Mouse (Mus musculus) thymus, adult 18-20 months (tissue): ENCODE measurements around the gene Abca13.
"Not testable (repeated sequence)": the region's sequence is repeated elsewhere in the genome, so short reads cannot be mapped to it uniquely, and the experiment has no call there.

Source experiments
- DNase-seq, 2 experiments: peaks; one replicate each; pipeline ENCODE4 v3.0.0; 2022; ENCODE audit warnings: mixed read lengths in 2 of 2

Gene Abca13

DNA sequence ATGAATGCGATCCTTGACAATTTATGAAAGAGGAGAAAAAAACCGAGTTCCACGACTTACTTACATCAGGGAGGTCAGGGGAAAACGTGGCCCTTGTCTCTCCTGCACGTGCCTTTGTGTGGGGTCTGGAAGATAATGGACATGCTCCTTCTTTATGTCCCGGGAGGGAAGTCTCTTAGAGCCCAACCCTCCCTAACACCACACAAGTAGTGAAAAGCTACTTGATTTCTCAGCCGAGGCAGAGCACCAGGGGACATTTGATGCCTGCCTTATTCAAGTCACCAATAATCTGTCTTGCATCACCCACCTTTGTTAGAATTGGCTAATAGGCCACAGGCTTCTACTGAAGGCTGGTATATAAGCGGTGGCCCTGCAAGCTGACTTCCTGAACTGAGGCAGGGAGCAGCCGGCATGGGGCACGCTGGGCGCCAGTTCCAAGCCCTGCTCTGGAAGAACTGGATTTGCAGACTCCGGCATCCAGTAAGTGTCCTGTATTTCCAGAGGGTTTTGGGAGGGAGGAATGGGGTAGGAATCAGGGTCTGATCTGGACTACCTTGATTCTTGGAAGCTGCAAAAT is at the start of gene Abca13:
Abca13 (plus strand) TSS at position 388 of the 577 bp plus-strand sequence.
- DNase-seq, result no peak

DNA sequence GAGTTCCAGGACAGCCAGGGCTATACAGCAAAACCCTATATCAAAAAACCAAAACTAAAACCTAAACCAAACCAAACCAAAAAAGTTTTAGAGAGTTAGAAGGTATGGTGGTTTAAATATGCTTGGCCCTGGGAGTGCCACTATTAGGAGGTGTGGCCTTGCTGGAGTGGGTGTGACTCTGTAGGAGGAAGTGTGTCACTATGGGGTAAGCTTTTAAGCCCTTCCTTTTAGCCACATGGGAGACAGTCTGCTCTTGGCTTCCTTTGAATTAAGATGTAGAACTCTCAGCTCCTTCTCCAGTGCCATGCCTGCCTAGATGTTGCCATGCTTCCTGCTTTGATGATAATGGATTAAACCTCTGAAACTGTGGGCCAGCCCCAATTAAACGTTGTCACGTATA is 46.6 kb upstream of the Abca13 start:
- DNase-seq, result no peak

DNA sequence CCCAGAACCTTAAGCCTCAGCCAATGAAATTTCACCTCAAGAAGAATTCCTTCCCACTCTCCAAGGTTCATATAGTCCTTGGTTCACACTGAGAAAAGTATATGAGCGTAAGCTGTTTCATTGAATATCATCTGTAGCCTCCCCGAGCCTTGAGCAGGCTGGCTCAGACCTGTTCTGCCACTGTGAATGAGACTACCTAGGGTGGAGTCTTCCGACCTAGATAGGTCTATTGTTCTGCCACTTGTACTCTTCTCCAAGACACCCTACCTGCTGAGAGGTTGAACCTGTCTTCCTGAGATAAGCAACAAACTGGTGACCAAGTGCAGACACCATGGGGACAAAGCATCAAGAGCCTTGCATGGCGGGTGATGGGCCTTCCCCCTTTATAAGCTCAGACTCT is 45.6 kb upstream of the Abca13 start:
- no peak for DNase-seq

DNA sequence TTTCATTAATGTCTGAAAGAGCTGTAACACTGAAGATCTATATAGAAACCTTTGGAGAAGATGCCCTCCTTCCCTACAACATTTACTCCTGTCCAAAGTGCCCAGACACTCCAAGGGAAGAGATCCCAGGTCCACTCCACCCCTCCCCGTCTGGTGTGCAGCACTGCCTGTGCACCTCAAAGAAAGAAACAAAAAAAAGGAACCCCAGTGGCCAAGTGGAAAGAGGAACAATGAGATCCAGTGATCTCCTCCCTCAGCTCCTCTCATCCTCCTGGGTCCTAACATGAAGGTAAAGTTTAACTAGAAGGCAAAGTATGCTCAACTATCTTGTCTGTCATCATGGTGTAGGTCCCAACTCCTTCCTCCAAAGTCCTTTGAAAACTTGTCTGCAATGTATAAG is 45.1 kb upstream of the Abca13 start:
- DNase-seq, result no peak

DNA sequence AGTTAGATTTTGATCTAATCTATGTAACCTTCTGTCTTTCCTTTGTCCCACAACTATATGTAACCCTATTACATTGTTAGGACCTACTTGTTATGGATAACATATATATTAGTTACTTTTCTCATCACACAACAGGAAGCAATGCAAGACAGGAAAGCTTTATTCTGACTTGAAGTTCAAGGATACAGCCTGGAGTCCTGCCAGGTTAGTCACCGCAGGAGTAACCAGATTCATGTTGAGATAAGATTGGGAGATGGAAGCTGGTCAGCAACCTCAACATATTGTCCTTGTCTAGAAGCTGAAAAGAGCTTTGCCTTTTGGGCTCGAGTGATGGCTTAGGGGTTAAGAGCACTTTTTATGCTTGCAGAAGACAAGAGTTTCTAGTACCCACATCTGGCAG is 43.5 kb upstream of the Abca13 start:
- no peak for DNase-seq

DNA sequence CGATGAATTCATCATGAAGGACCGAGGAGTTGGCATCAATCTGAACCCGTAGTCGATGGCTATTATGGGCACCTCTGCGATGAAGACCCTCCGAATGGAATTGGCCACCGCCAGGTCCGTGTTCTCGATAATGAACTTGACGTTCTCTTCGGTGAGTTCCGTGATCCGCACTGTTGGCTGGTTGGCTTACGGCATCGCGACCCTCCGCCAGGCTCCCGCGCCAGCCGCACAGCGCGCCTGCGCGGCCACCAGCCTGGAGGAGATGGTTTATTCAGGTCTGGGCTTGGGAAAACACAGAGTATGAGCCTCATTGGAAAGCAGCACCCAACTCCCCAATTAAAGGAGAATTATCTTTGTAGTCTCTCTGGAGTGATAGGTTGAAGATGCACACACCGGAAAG is 41.3 kb upstream of the Abca13 start:
- DNase-seq, result not testable (repeated sequence)

DNA sequence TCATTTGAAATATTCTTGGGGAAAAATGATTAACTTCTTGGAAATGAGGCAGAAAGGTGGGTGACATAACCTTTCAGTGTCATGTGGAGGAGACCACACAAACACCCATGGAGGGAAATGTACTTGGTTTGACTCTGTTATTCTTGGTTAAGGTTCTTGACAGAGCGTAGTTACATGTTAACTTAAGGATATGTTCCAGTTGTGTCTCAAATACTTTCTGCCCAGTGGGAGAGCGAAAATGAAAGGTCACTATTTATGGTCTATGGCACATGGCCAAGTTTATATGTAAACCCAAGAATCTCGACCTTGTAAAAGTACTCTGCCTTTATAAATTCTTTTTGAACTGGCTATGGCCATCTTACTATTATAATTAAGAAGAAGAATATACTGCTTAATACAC is 31.8 kb upstream of the Abca13 start:
- DNase-seq, result no peak

DNA sequence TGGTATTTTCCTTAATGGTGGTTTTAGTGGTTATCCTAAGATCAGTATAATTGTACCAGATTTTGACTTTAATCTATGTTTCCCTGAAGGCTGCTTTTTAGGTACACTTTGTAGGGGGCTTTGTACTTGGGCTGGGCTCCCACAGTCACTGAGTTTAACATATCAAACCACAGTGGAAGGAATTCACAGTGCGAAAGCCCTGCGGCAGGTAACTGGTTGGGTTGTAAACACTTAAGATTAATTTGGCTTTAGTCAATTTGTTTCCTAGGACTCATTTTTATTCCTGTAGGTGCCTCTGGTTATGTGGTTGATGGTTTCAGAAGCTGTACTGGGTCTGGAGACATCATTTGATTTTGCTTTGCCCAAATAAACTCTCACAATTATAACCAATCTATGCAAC is 24.4 kb upstream of the Abca13 start:
- DNase-seq, result no peak

DNA sequence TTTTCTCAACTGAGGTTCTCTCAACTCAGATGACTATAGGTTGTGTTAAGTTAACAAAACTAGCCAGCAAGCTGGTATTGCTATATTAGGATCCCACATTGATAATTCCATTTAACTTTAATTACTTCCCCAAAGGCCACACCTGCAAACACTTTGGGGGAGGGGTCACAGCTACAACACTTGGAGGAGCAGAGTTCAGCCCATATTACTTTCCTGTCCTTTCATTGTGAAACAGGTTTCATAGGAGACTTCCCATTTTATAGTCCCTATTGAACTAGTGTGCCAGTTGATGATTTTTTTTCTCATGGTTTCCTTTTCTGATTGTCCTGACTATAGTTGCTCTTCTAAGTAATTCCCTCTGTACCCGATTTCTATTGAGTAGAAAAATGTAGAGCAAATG is 10.3 kb upstream of the Abca13 start:
- DNase-seq, result no peak

DNA sequence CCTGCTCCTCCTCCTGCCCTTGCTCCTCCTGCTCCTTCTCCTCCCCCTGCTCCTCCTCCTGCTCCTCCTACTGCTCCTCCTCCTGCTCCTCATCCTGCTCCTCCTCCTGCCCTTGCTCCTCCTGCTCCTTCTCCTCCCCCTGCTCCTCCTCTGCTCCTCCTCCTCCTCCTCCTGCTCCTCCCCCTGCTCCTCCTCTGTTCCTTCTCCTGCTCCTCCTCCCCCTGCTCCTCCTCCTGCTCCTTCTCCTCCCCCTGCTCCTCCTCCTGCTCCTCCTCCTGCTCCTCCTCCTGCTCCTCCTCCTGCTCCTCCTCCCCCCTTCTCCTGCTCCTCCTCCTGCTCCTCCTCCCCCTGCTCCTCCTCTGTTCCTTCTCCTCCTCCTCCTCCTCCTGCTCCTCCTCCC is 2.3 kb upstream of the Abca13 start:
- DNase-seq, result not testable (repeated sequence)

DNA sequence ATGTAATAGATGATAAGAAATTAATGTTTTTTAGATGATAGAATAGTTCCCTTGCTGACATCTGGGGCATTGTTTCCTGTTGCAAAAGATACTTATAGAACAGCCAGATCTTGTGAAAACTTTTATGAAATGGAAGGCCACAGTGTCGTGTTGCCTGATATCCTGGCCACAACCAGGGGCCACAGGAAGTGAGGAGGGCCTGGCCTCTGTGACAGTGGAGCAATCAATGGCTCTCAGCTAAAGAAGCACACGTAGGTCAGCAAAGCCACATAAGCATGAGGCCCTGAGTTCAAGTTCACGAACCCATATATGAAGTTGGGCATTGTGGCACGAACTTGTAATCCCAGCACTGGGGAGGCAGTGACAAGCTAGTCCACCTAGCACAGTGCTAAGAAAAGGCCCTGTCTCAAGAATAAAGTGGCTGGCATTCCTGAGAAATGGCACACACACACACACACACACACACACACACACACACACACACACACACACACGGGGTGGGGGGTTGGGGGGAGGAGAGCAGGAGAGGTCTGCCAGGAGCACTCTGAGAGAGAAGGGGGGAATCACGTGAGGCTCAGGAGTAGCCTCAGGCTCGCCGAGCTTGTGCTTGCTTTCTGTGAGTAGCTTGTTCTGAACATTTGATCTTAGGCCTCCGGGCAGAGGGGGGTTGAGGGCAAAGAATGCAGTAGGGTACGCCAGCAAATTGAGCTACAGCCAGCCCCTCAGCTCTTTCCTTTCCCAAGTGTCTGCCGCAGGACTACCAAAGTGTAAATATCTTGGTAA is 779 bp upstream of the Abca13 start:
- no peak for DNase-seq

DNA sequence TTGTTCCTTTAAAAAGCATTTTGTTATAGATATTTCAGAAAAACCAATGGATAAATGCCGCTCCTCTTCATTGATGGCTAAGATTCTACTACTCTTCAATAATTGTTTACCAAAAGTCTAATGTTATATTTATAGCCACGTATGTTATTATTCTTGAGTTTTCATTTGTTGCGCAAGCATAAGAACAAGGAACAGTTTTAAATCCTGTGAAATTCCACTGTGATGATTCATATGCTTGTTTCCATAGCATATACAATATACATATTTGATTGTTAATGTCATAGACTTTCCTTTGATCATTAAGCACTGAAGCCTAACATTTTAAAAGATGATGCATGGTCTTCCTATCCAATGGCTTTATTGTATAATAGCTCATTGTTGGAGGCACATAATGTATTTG is 3.1 kb downstream of the Abca13 start:
- DNase-seq, result no peak

DNA sequence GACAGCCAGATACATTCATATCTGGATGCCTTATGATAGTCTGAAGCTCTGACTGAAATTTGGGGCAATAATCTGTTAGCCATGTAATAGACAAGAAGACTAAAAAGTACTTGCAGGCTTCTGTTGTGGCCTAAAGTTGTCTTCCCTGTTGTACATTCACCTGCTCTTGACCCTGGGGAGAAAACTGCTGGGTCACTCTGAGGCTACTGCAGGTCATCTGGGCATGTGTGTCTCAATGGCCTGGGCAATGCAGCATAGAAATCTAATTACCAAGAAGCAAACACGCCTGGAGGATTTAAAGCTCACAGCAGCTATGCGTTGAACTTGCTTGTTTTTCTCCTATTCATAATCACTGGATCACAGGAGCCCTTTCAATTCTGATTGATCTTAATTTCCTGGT is 8.1 kb downstream of the Abca13 start:
- no peak for DNase-seq

DNA sequence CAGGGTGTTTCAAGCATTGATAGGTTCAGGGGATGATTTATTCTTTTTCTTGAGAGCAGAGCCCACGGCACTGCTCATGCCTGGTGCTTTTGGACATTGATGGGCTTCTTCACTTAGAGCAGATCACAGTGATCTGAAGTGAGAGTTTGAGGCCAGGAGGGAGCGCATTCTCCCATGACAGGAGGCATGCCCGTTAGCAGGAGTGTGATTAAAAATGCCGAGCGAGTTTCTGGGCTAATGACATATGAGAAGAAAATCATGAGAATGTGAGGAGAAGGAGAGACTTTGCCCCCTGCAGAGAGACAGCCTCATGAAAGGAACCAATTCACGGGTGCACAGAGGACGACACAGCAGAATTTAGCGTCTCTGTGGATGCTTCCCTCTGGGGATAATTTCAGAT is 19.0 kb downstream of the Abca13 start:
- DNase-seq, result no peak

DNA sequence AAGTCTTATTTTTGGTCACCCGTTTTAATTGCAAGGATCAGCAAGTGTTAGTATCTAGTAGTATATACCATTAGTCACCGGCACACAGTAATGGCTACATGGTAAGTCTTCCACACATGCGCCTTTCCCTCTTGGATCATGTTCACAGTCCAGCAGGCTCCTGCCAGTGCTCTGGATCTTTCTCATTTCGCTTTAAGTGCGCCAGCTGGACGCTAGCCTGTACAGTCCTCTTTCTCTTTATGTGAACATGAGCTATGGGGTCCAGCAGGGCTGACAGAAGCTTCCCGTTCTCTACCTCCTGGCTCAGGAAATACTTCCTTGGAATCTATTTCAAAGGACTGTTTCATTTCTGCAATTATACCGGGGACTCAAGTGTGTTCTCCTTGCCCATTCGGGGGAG is 21.8 kb downstream of the Abca13 start:
- no peak for DNase-seq

DNA sequence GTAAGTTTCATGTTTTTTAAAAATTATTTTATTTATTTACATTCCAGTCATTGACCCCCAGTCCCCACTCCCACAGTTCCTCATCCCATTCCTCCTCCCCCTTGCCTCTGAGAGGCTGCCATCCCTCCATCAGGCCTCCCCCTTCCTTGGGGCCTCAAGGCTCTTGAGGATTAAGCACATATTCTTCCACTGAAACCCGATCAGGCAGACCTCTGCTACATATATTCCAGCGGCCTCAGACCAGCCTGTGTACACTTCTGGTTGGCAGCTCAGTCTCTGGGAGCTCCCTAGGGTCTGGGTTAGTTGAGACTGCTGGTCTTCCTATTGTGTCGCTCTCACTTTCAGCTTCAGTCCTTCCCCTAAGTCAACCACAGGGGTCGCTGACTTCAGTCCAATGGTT is 24.5 kb downstream of the Abca13 start:
- DNase-seq, result no peak

DNA sequence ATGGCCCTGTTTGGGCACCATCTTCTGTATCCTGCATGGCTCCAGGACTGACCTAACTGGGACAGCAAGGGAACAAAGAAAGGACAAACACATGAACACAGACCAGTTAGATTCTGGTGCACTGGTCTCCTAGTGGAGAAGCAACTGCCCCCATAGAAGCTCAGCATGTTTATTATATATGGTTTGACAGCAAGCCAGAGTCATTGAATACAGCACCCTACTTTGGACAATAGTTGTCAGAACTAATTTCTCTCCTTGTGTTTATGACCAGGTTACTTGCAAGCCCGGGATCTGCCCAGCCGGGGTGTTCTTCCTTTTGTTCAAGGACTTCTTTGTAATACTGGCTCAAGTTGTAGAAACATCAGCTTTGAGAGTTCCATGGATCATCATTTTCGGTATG is 28.8 kb downstream of the Abca13 start:
- no peak for DNase-seq

DNA sequence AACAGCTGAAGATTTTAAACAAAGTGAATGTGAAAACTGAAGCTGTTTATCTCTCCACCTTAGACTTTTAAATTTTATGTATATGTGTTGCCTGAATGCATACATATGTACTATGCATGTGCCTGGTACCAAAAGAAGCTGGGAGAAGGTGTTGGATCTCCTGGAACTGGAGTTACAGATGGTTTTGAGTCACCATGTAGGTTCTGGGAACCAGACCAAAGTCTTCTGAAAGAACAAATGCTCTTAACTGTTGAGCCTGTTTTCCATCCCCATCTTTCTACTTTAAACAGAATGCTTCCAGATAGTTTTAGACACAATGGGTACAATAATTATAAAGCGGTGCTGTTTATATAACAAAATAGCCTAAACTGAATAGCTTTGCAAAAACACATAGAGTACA is 29.9 kb downstream of the Abca13 start:
- DNase-seq, result no peak

DNA sequence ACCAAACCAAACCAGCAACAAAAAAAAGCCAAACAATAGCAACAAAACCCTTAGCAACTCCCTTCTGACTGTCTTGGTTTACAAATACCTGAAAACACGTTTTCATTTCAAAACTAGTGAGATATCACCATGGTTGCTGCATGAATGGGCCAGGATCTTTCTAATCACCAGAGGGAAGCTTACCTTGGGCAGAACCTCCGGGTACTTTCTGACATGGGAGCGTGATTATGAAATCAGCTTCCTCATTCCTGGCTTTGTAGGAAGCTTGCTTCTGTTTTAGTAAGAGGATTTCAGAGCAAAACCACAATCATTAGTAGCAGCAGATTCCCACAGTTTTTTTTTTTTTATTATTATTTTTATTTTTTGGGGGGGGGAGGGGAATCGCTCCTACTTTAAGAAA is 34.7 kb downstream of the Abca13 start:
- no peak for DNase-seq

DNA sequence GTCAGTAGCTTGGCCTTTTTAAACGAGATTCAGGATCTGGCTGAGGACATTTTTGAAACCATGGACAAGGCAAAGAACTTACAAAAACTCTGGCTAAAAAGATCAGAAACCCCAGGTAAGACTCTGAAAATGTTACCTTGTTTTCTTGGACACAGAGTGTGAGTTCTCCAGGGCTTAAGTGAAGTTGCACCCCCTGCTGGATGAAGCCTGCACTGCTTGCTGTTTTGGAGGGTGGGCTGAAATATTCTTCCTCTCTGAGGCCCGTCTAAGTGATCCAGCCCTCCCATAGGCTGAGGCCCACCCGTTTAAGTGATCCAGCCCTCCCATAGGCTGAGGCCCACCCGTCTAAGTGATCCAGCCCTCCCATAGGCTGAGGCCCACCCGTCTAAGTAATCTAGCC is 57.9 kb downstream of the Abca13 start:
- not testable (repeated sequence) for DNase-seq

DNA sequence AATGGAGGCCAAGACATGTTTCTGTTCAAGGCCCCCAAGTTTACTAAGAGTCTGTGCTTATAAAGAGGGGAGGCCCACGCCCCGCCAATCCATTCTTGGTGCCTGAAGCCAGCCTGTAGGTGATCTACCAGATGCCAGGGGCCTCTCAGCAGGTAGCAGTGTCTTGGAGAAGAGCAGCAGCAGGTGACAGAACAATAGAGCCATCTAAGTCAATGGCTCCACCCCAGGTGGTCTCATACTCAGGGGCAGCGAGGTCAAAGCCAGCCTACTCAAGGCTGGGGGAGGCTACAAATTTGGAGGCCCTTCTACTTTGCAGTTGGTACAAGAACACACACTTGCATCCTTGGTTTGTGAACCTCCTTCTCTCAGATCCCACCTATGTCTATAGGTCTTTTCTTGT is 71.3 kb downstream of the Abca13 start:
- not testable (repeated sequence) for DNase-seq

DNA sequence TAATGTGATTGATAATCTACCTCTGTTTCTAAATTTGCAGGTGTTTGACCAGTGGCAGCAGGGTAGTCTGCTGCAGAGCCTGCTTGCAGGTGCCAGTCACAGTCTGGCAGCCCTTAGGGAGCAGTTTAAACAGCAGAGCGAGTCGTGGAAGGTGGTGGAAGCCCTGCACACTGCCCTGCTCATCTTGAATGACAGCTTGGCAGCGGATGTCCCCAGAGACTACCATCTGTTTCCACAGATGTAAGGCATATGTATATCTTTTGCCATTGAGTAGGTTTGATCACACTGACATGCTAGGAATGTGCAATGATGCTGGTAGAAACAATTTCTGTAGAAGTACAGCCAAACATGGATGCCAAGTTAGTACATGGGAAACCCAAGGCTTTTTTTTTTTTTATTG is 77.3 kb downstream of the Abca13 start:
- no peak for DNase-seq

DNA sequence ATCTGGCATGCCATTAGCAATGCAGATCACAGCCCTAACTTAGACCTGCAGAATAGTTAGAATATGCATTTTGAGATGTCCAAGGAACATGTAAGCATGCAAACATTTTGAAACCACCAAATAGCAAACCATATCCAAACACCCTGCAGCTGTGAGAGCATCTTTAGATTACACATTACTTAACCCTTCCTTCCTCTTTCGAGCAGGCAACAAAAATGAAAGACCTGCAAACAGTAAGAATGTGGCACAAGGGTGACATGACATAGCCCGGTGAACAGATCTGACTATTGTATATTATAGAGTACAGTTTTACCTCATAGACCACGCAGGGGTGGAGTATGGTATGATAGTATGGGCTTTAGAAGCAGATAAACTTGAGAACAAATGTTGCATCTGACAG is 93.5 kb downstream of the Abca13 start:
- no peak for DNase-seq

DNA sequence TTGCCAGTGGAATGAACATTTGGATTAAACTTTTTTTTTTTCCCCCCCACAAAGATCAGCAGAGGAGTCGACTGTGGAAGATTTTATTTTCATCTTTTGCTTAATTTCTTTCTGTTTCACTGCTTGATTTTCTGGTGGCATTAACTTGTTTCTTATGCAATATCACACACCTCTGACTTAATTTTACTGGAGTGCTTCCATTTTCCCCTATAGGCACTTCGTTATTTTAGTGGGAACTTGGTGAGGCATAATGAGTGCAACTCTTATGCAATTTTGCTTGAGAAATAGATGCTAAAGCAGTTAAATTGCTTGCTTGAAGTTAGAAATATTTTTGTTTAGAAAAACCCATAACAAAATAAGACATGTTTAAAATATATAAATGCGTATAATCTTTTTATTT is 94.0 kb downstream of the Abca13 start:
- DNase-seq, result no peak

DNA sequence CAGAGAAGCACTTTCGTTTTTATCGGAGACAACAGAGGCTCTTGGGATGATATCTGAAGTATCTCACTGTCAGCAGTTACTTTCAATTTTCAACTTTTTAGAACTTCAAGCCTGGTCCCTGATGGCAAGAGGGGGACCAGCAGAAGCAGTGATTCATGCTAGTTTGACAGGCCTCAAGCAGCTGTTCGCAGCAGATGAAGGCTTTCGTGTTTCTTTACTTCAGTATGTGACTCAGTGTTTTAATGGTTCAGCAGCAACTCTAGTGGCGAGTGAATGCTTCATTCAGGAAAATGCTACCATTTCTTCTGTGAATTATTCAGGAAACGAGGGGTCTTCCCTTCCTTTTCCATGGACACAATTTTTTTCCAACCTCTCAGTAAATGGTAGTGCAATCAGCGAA is 99.4 kb downstream of the Abca13 start:
- no peak for DNase-seq
